Mouse (Mus musculus) liver, adult 2 months (tissue): Measurements from ENCODE around the gene Phf8.

Experiments used
- CTCF ChIP-seq: fragments of 200-500 bp; IDR thresholded peaks from 2 replicates; pipeline ENCODE4 v1.5.1; 2011; ENCODE audit warnings: low read depth, low read length, control low read depth
- POLR2A ChIP-seq: fragments of 200-500 bp; IDR thresholded peaks from 2 replicates; pipeline ENCODE4 v1.6.1; 2011; ENCODE audit warnings: low read length, control low read depth; ENCODE audit not compliant: insufficient read depth; ENCODE audit errors: extremely low read depth

GRCm38 (mm10) chrX:151520458-151521322 lies at the start of gene Phf8:
- TF ChIP-seq CTCF (no peak), POLR2A (peak; percentile 68)
